Mouse (Mus musculus): ENCODE data around the gene Rpf1. TPM values are rescaled to one million over a fixed set of nuclear protein-coding genes. Genes with fewer than 3 reads are reported as not detected.

Rpf1 gene
- polyA plus RNA-seq, 1 experiment from 2014 or later, result 52.4 TPM

DNA sequence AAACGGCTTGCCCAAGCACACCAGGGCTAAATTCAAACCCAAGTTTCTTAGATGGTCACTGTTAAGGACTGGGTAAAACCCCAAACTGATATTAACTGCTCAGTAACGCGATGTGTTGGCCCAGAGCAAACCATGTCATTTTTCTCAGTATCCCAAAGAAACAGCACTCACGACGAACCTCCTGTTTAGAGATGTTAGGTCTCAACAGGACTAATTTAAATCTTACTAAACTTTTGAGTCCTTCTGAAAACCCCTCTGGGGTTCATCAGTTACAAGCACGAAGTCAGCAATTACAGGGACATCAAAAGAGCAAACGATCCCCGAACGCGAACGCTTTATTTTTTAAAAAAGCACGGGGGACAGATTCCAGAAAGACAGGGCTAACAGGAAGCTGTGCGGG lies 22.2 kb downstream of the Rpf1 start:
- WGBS, result 5% methylated on average over 13 of the region's 13 CpGs
- ATAC-seq, result no peak

DNA sequence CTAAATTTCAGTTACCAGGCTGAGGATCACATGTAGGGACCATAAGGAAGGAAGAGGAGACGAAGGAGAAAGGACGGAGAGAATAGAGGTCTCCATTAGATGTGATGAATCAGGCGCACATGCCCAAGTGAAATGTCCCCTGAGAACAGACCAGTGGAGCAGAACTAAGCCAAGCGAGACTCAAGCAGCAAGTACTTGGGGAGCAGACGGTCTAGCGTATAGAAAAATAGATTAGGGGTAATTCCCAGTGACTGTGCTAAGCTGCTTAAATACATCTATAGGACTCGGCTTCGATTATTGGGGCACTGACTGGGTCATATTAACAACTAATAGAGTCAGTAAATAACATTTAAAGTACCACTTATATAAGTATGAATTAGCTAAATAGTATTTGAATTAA lies 26.3 kb downstream of the Rpf1 start:
- H3K4me1 ChIP-seq (replicated peaks), result no peaks in the 10 kb centered on the region
- no peak overlapping the region for H3K4me3 ChIP-seq (replicated peaks)
- no peak for ATAC-seq
- H3K9me3 ChIP-seq, result no peaks in the 10 kb centered on the region
- 16% methylated on average over 8 of the region's 8 CpGs for WGBS
- no peak overlapping the region for H3K9ac ChIP-seq (replicated peaks)
- no peaks in the 10 kb centered on the region for H3K27me3 ChIP-seq
- no peak overlapping the region for H3K27ac ChIP-seq
- H3K4me2 ChIP-seq (replicated peaks), result no peak overlapping the region
- no peaks in the 10 kb centered on the region for H3K36me3 ChIP-seq

More for the DNA sequence above, 22.2 kb downstream of the Rpf1 start:
- Histone ChIP-seq H3K4me1 (replicated peaks) (peaks cover 25% of the 10 kb centered on the region), H3K9me3 (no peaks in the 10 kb centered on the region), H3K9ac (replicated peaks) (peak overlapping the region; percentile 82), H3K4me2 (replicated peaks) (peak overlapping the region; percentile 66), H3K27ac (peak overlapping the region; percentile 60), H3K27me3 (no peaks in the 10 kb centered on the region), H3K36me3 (peaks cover 8% of the 10 kb centered on the region), H3K4me3 (replicated peaks) (peak overlapping the region; percentile 80)

DNA sequence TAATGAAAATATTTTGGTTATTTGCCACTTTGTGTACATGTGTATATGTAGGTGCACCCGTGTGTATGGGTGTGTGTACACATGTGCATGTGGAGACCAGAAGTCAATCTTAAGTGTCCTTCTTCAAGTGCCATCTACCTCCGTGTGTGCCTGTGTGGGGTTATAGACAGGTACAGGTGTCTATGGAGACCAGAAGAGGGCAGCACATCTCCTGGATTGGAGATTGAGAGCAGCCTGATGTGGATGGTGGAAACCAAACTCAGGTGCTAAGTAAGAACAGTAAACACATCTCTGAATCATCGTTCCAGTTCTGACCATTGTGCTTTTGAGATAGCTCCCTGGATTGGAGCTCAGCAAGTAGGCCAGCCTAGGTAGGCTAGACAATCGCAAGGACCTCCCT lies 34.8 kb downstream of the Rpf1 start:
- Histone ChIP-seq H3K9me3 (no peaks in the 10 kb centered on the region), H3K36me3 (no peaks in the 10 kb centered on the region), H3K4me3 (replicated peaks) (no peak overlapping the region), H3K27me3 (no peaks in the 10 kb centered on the region), H3K9ac (replicated peaks) (no peak overlapping the region), H3K27ac (no peak overlapping the region), H3K4me1 (replicated peaks) (no peaks in the 10 kb centered on the region), H3K4me2 (replicated peaks) (no peak overlapping the region)
- no peak for ATAC-seq
- 85% methylated on average over 4 of the region's 4 CpGs for WGBS

DNA sequence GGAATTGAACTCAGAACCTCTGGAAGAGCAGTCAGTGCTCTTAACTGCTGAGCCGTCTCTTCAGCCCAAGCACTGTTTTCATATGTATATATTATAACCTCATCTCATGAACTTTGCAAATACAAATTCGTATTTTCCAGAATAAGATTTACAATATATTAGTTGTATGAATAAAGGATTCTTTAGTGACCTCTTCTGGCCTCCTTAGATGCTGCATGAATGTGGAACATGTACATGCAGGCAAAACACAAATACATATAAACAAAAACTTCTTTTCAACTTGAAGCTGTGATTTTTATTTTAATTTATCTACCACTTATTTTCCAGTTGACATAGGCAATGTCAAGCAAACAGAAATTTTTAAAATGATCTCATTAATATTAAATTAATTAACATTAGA lies 39.2 kb downstream of the Rpf1 start:
- no peaks in the 10 kb centered on the region for H3K27me3 ChIP-seq
- H3K4me1 ChIP-seq (replicated peaks), result no peaks in the 10 kb centered on the region
- H3K4me2 ChIP-seq (replicated peaks), result no peak overlapping the region
- no peak overlapping the region for H3K27ac ChIP-seq
- ATAC-seq, result no peak
- no peak overlapping the region for H3K9ac ChIP-seq (replicated peaks)
- H3K9me3 ChIP-seq, result no peaks in the 10 kb centered on the region
- no peak overlapping the region for H3K4me3 ChIP-seq (replicated peaks)
- no peaks in the 10 kb centered on the region for H3K36me3 ChIP-seq
- WGBS, result 72% methylated on average over 2 of the region's 2 CpGs

DNA sequence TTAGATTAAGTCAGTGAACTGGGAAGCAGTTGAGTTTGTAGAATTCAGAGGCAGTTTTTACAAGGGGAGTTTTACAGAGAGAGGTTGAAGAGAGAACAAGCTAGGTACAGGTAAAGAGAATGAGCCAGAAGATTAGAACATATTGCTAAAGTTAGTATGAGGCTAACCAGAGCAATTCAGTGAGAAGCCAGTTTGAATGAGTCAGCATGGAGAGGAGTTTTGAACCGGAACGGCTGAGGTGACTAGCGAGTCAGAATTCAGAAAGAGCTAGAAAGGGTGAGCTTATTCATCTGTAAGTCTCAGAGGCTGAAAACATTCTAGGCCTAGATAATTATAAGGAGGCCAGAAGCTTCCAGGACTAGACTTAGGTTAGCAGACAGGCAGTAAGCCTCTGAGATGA lies 46.8 kb downstream of the Rpf1 start:
- H3K4me3 ChIP-seq (replicated peaks), result no peak overlapping the region
- WGBS, result 91% methylated on average over 3 of the region's 3 CpGs
- ATAC-seq, result no peak
- H3K4me1 ChIP-seq (replicated peaks), result no peaks in the 10 kb centered on the region
- H3K4me2 ChIP-seq (replicated peaks), result no peak overlapping the region
- no peaks in the 10 kb centered on the region for H3K36me3 ChIP-seq
- H3K9ac ChIP-seq (replicated peaks), result no peak overlapping the region
- no peaks in the 10 kb centered on the region for H3K27me3 ChIP-seq
- no peak overlapping the region for H3K27ac ChIP-seq
- H3K9me3 ChIP-seq, result no peaks in the 10 kb centered on the region

DNA sequence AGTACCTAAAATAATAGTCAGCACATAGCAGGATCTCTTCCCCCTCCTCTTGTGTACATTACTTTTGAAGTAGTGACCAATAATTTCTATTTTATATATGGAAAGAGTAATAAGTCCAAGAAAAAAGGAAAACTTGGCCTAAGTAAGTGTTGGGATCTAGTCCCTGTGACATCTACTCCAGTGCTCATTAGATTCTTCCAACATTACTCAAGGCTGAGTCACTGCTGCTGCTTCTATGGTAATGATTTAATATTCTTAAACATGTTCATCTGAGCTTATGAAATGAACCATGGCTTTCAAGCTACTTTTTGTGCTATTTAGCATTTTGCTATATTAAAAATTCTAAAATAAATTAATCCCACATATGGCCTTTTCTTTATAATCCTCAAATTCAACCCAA lies 47.5 kb downstream of the Rpf1 start:
- H3K4me3 ChIP-seq (replicated peaks), result no peak overlapping the region
- H3K27me3 ChIP-seq, result no peaks in the 10 kb centered on the region
- H3K4me2 ChIP-seq (replicated peaks), result no peak overlapping the region
- H3K9me3 ChIP-seq, result no peaks in the 10 kb centered on the region
- no peak overlapping the region for H3K27ac ChIP-seq
- no peaks in the 10 kb centered on the region for H3K4me1 ChIP-seq (replicated peaks)
- no peak for ATAC-seq
- no peak overlapping the region for H3K9ac ChIP-seq (replicated peaks)
- H3K36me3 ChIP-seq, result no peaks in the 10 kb centered on the region

DNA sequence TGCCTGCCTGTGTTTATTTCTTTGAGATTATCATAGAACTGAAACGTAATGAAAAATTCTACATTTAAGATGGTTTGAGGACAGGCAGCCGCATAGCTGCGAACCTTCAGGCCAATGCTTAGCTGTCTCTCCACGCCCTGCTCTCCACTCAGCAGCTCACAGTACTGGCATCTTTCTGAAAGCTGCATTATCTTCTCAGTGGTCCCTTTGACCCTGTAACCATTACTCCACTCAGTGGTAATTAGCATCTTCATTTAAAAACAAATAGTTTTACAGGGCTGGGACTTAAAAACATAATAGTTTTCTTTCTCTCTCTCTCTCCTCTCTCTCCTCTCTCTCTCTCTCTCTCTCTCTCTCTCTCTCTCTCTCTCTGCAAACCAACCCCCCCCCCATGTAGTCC lies 48.6 kb downstream of the Rpf1 start:
- Histone ChIP-seq H3K9me3 (no peaks in the 10 kb centered on the region), H3K36me3 (no peaks in the 10 kb centered on the region), H3K4me3 (replicated peaks) (no peak overlapping the region), H3K4me1 (replicated peaks) (no peaks in the 10 kb centered on the region), H3K9ac (replicated peaks) (no peak overlapping the region), H3K27me3 (no peaks in the 10 kb centered on the region), H3K4me2 (replicated peaks) (no peak overlapping the region), H3K27ac (no peak overlapping the region)
- 75% methylated on average over 4 of the region's 4 CpGs for WGBS
- no peak for ATAC-seq

DNA sequence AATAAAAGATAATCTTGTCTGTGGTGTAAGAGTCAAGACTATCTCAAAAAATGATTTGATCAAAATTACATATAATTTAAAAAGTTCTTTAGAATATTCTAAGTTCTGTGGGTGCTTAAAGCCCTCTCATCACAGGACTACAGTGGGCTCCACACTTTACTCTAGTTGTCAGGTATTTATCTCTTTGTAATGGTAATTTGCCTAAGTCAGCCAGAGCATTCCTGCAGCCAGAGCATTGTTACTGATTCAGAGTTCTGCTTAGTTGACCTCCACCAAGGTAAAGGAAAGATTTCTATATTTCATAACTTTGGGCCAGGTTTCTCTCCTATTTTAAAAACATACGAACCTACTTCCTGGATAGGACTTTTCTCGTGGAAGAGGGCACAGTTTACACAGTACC lies 52.0 kb downstream of the Rpf1 start:
- Histone ChIP-seq H3K4me2 (replicated peaks) (no peak overlapping the region), H3K4me3 (replicated peaks) (no peak overlapping the region), H3K4me1 (replicated peaks) (no peaks in the 10 kb centered on the region), H3K9me3 (no peaks in the 10 kb centered on the region), H3K9ac (replicated peaks) (no peak overlapping the region), H3K36me3 (no peaks in the 10 kb centered on the region), H3K27ac (no peak overlapping the region), H3K27me3 (no peaks in the 10 kb centered on the region)
- no peak for ATAC-seq
- 82% methylated on average over 2 of the region's 2 CpGs for WGBS

DNA sequence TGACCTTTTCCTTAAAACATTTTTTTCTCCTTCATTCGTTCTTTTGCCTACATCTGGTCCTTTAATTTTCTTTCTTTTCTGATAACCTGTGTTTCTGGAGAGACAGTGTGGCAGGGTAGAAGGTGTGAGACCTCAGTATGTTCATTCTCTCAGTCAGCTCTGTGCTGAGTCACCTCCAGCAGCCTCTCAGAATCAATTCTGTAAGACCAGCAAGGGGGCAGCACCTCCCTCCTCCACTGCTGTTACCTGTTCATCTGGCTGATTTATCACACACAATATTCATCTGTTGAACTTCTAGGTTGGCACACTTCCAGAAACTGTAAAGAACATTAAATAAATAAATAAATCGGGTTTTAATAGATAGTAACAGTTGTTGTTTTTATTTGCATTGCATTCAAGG lies 58.3 kb downstream of the Rpf1 start:
- H3K9me3 ChIP-seq, result no peaks in the 10 kb centered on the region
- H3K27me3 ChIP-seq, result no peaks in the 10 kb centered on the region
- H3K4me2 ChIP-seq (replicated peaks), result no peak overlapping the region
- no peaks in the 10 kb centered on the region for H3K4me1 ChIP-seq (replicated peaks)
- H3K36me3 ChIP-seq, result no peaks in the 10 kb centered on the region
- H3K4me3 ChIP-seq (replicated peaks), result no peak overlapping the region
- 72% methylated on average over 2 of the region's 2 CpGs for WGBS
- H3K27ac ChIP-seq, result no peak overlapping the region
- no peak for ATAC-seq
- no peak overlapping the region for H3K9ac ChIP-seq (replicated peaks)

Other genes starting within 250 kb of the Rpf1 start
- gene Ssx2ip, start 116.8 kb downstream of the Rpf1 start, polyA plus RNA-seq (2015; fragmentation: Nextera tagmentation; extraction: Ambion mirVana), result 15.5 and 16.4 TPM in 2 replicates
- gene Ctbs, start 71.6 kb downstream of the Rpf1 start, polyA plus RNA-seq (2015; fragmentation: Nextera tagmentation; extraction: Ambion mirVana), result 4.2 and 4.6 TPM in 2 replicates
- 5.5 and 5.8 TPM in 2 replicates for gene Spata1, start 21.7 kb downstream of the Rpf1 start, polyA plus RNA-seq (2015; fragmentation: Nextera tagmentation; extraction: Ambion mirVana)
- gene Gng5, start 21.6 kb downstream of the Rpf1 start, polyA plus RNA-seq (2015; fragmentation: Nextera tagmentation; extraction: Ambion mirVana), result 606 and 609 TPM in 2 replicates
- gene Uox, start 49.0 kb upstream of the Rpf1 start, polyA plus RNA-seq (2015; fragmentation: Nextera tagmentation; extraction: Ambion mirVana), result not detected in 2 replicates
- gene Dnase2b, start 94.2 kb upstream of the Rpf1 start, polyA plus RNA-seq (2015; fragmentation: Nextera tagmentation; extraction: Ambion mirVana), result not detected in 2 replicates
- not detected in 2 replicates for gene 4930503B20Rik, start 129.9 kb upstream of the Rpf1 start, polyA plus RNA-seq (2015; fragmentation: Nextera tagmentation; extraction: Ambion mirVana)
- 0.52 and 0.63 TPM in 2 replicates for gene Samd13, start 164.2 kb upstream of the Rpf1 start, polyA plus RNA-seq (2015; fragmentation: Nextera tagmentation; extraction: Ambion mirVana)